Mouse (Mus musculus): ENCODE results near the gene Cabp1. TPM values are rescaled to one million over a fixed set of nuclear protein-coding genes. Genes with fewer than 3 reads are reported as not detected.
A peak's percentile ranks its signal among the peaks of the same experiment; 100 is the strongest.
"Not testable (repeated sequence)": the region's sequence is repeated elsewhere in the genome, so short reads cannot be mapped to it uniquely, and the experiment has no call there.

Gene Cabp1
- polyA plus RNA-seq, 1 experiment from 2014 or later, result 0.34 TPM

DNA sequence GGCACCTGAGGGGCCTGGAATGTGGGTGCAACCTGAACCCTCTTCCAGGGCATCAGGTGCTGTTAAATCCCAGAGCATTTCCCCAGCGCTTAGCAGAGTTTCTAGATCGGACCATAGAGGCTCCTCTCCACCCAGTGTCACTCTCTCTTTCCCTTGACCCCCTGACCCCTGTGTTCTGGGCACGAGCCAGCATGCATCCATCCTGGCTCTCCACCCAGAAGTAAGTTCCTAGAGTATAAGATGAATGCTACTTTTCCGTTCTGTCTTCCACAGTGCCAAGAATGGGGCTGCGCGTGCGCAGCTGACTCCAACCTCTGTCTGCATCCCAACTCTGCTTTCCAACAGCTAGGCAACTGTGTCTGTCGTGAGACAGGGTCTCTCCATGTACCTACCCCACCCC is 24.0 kb downstream of the Cabp1 start:
- H3K27me3 ChIP-seq (replicated peaks), result 0 out of 2 replicates have a peak, but pooled peaks cover 6% of the 10 kb centered on the region
- no peaks in the 10 kb centered on the region for H3K9me3 ChIP-seq (replicated peaks)
- H3K27ac ChIP-seq (ENCODE audit: poor library complexity, severe bottlenecking), result no peak overlapping the region
- WGBS, result 78% methylated on average over 8 of the region's 8 CpGs
- no peaks in the 10 kb centered on the region for H3K36me3 ChIP-seq
- peaks cover 24% of the 10 kb centered on the region for H3K4me1 ChIP-seq (replicated peaks)
- no peak overlapping the region for H3K4me3 ChIP-seq
- ATAC-seq (ENCODE audit: insufficient number of reproducible peaks, low FRiP score), result no peak
- H3K9ac ChIP-seq, result no peak overlapping the region
- no peak overlapping the region for H3K4me2 ChIP-seq

DNA sequence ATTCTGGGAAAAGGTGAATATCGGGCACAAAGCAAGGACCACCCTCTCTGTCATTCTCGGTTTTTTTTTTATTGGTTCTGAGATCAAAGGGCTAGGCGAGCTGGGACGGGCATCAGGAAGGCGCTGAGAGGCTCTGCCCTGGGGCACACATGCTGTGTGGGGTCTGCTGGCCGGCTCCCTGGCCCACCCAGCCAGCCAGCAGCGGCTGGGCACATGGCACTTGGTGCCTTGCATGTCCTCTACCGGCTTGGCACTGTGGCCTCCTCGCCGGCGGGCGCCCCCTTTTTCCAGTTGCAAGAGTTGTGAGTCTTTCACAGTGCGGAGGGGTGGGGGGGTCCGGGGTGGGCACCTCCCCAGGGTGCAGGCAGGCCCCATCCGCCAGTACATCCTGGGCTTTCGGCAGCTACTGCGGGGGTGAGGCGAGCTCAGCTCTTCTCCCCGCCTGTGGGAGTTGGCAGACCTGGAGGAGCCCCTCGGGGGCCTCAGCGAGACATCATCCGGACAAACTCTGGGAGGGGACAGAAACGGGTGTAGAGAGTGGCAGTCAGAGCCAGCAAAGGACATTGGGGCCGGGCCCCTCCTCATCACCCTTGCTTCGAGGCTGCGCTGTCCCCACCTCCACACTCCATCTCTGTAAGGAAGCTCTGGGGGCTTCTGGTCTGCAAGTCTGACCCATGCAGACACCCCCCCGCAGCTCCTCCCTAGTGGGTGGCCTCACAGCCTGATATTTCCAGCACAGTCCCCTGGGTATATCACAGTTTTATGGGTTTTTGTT is 25.4 kb downstream of the Cabp1 start:
- no peak for ATAC-seq (ENCODE audit: insufficient number of reproducible peaks, low FRiP score)

DNA sequence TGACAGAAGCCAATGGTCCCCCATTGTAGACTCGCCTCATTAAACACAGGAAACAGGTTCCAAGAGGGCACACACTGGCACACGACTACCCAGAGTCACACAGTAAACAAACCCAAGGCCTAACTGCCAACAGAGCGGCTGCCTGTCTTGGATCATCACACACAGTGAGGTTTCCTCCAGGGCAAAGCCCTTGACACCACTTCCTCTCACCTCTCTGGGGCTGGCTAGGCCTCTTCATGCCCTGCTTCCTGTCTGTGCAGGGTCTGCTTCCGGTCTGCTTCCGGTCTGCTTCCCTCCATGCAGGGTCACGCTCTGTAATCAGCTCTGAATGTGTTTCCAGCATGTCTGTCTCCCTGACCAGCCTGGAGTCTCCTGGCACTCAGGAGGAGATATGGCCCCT is 26.8 kb downstream of the Cabp1 start:
- Histone ChIP-seq H3K27ac (ENCODE audit: poor library complexity, severe bottlenecking) (0 out of 2 replicates have a peak overlapping the region, but pooled peaks have one; percentile 25), H3K9ac (no peak overlapping the region), H3K4me2 (no peak overlapping the region), H3K4me3 (no peak overlapping the region), H3K27me3 (replicated peaks) (no peaks in the 10 kb centered on the region), H3K9me3 (replicated peaks) (no peaks in the 10 kb centered on the region), H3K4me1 (replicated peaks) (peaks cover 24% of the 10 kb centered on the region), H3K36me3 (no peaks in the 10 kb centered on the region)
- WGBS, result 52% methylated on average over 6 of the region's 6 CpGs
- 0 out of 2 replicates have a peak, but pooled peaks have one; percentile 37 for ATAC-seq (ENCODE audit: insufficient number of reproducible peaks, low FRiP score)

More for the DNA sequence above, 25.4 kb downstream of the Cabp1 start:
- no peak overlapping the region for H3K4me3 ChIP-seq
- peak overlapping the region; percentile 48 for H3K4me2 ChIP-seq
- H3K9me3 ChIP-seq (replicated peaks), result no peaks in the 10 kb centered on the region
- peak overlapping the region; percentile 47 for H3K9ac ChIP-seq
- peaks cover 24% of the 10 kb centered on the region for H3K4me1 ChIP-seq (replicated peaks)
- H3K27me3 ChIP-seq (replicated peaks), result no peaks in the 10 kb centered on the region
- H3K27ac ChIP-seq (ENCODE audit: poor library complexity, severe bottlenecking), result no peak overlapping the region
- H3K36me3 ChIP-seq, result no peaks in the 10 kb centered on the region
- WGBS, result 45% methylated on average over 27 of the region's 27 CpGs

DNA sequence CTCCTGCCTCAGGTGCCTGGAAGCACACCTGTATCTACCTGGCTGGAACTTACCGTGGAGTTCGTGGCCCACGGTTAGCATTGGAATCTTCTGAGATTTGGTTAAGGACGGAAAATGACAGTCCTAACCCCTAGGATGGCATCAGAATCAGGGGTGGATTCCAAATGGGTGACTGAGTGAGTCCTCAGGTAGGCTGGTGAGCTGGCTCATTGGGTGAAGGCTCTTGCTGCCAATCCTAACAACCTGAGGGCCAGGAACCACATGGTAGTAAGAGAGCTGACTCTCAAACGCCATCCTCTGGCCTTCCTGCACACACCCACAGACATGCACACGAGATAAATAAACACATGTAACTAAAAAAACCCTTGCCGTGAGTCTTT is 27.4 kb downstream of the Cabp1 start:
- ATAC-seq (ENCODE audit: insufficient number of reproducible peaks, low FRiP score), result no peak
- Histone ChIP-seq H3K9me3 (replicated peaks) (no peaks in the 10 kb centered on the region), H3K4me2 (no peak overlapping the region), H3K27me3 (replicated peaks) (no peaks in the 10 kb centered on the region), H3K27ac (ENCODE audit: poor library complexity, severe bottlenecking) (0 out of 2 replicates have a peak overlapping the region, but pooled peaks have one; percentile 25), H3K4me3 (no peak overlapping the region), H3K36me3 (no peaks in the 10 kb centered on the region), H3K4me1 (replicated peaks) (peaks cover 24% of the 10 kb centered on the region), H3K9ac (no peak overlapping the region)
- 77% methylated on average over 7 of the region's 7 CpGs for WGBS

DNA sequence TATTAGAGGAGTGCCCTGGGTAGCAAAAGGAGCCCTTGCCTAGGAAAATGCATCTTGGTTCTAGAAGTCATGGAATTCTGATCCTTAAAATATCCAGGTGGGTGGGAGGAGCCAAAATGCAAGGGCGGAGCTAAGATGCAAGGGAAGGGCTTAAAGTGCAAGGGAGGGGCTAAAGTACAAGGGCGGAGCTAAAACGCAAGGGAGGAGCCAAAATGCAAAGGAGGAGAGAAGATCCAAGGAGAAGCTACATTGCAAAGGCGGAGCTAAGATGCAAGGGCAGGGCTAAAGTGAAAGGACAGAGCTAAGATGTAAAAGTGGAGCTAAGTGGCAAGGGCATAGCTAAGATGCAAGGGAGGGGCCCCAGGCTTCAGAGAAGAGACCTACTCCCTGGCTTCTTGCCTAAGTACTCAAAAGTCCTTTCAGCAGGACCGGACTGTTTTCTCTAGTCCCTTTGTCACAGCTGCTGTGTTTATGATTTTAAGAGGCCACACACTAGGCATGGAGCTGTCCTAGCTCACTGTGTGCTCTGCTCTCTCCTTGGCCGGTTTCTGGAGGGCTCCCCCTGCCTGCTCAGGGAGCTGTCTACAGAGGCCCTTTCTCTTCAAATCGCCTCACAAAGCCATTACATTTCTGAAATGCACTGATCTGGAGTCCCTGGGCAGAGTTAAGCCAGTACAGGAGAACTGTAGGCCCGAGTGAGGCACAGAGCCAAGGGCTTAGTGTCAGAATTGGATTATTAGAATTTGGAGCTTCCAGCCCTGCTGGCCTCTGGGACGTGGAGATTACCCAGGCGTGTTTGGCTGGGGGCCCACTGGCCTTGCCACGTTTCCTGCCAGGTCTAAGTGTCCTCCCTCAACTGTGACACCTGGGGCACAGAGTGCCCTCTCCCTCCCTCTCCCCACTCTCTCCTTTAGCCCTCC is 28.0 kb downstream of the Cabp1 start:
- Histone ChIP-seq H3K4me2 (no peak overlapping the region), H3K36me3 (no peaks in the 10 kb centered on the region), H3K4me1 (replicated peaks) (peaks cover 28% of the 10 kb centered on the region), H3K9ac (no peak overlapping the region), H3K27ac (ENCODE audit: poor library complexity, severe bottlenecking) (peak overlapping the region; percentile 25; the same call in 1 of the 2 replicates), H3K4me3 (no peak overlapping the region), H3K9me3 (replicated peaks) (no peaks in the 10 kb centered on the region), H3K27me3 (replicated peaks) (no peaks in the 10 kb centered on the region)
- 50% methylated on average over 11 of the region's 11 CpGs for WGBS
- ATAC-seq (ENCODE audit: insufficient number of reproducible peaks, low FRiP score), result no peak; the same call in 1 of the 2 replicates

DNA sequence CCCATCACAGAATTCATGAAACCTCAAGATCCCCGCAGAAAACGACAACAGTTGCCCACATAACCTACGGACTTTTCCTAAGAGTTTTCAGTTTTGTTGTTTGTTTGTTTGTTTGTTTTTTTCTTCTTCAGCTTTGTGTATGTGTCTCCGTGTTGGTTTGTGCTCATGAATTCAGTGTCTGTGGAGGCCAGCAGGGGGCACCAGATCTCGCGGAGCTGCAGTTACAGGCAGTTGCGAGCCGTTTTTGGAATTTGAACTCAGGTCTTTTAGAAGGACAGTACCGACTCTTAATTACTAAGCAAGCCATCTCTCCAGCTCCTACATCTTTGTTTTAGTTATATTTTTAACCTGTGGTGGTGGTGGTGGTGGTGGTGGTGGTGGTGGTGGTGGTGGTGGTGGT is 28.8 kb downstream of the Cabp1 start:
- H3K27me3 ChIP-seq (replicated peaks), result no peaks in the 10 kb centered on the region
- no peak overlapping the region for H3K4me3 ChIP-seq
- no peak for ATAC-seq (ENCODE audit: insufficient number of reproducible peaks, low FRiP score)
- H3K27ac ChIP-seq (ENCODE audit: poor library complexity, severe bottlenecking), result no peak overlapping the region
- no peaks in the 10 kb centered on the region for H3K9me3 ChIP-seq (replicated peaks)
- H3K4me2 ChIP-seq, result no peak overlapping the region
- no peak overlapping the region for H3K9ac ChIP-seq
- H3K4me1 ChIP-seq (replicated peaks), result peaks cover 30% of the 10 kb centered on the region
- WGBS, result 53% methylated on average over 9 of the region's 9 CpGs
- H3K36me3 ChIP-seq, result no peaks in the 10 kb centered on the region

DNA sequence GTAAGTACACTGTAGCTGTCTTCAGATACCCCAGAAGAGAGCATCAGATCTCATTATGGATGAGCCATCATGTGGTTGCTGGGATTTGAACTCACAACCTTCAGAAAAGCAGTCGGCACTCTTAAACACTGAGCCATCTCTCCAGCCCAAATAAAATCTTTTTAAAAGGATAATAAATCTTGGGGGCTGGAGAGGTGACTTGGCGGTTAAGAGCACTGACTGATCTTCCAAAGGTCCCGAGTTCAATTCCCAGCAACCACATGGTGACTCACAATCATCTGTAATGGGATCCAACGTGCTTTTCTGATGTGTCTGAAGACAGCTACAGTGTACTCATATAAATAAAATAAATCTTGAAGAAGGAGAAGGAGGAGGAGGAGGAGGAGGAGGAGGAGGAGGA is 29.7 kb downstream of the Cabp1 start:
- H3K4me2 ChIP-seq; H3K27ac ChIP-seq (ENCODE audit: poor library complexity, severe bottlenecking); H3K36me3 ChIP-seq; H3K27me3 ChIP-seq (replicated peaks); H3K4me3 ChIP-seq; H3K9ac ChIP-seq; H3K9me3 ChIP-seq (replicated peaks); ATAC-seq (ENCODE audit: insufficient number of reproducible peaks, low FRiP score): not testable (repeated sequence)
- WGBS, result 77% methylated on average over 4 of the region's 4 CpGs
- H3K4me1 ChIP-seq (replicated peaks), result peaks cover 30% of the 10 kb centered on the region

DNA sequence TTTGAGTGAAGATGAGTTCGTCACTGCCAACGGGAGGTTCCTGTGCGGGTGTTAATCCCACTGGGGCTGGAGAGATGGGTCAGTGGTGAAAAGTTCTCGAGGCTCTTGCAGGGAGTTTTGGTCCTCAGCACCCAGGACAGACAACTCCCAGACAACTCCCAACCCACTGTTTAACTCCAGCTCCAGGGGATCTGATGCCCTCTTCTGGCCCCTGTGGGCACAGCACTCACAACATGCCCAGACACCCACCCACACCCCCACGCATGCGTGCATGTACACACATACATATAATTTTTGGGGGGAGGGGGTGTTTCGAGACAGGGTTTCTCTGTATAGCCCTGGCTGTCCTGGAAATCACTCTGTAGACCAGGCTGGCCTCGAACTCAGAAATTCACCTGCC is 30.6 kb downstream of the Cabp1 start:
- WGBS, result 35% methylated on average over 8 of the region's 8 CpGs
- no peak for ATAC-seq (ENCODE audit: insufficient number of reproducible peaks, low FRiP score)
- no peaks in the 10 kb centered on the region for H3K27me3 ChIP-seq (replicated peaks)
- H3K4me3 ChIP-seq, result no peak overlapping the region
- H3K27ac ChIP-seq (ENCODE audit: poor library complexity, severe bottlenecking), result no peak overlapping the region
- peak overlapping the region; percentile 18; the same call in 1 of the 2 replicates for H3K4me2 ChIP-seq
- no peaks in the 10 kb centered on the region for H3K36me3 ChIP-seq
- H3K4me1 ChIP-seq (replicated peaks), result peaks cover 23% of the 10 kb centered on the region
- no peak overlapping the region for H3K9ac ChIP-seq
- H3K9me3 ChIP-seq (replicated peaks), result no peaks in the 10 kb centered on the region

DNA sequence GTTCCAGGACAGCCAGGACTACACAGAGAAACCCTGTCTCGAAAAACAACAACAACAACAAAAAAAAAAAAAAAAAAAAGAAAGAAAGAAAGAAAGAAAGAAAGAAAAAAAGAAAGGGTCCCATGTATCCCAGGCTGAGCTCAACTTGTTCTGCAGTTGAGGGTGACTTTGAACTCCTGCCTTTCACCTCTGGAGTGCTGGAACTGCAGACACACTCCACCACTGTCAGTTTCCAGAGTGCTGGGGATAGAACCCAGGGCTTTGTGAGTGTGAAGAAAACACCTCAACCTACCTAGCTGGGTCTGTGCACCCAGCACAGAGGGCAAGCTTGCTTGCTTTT is 32.3 kb downstream of the Cabp1 start:
- not testable (repeated sequence) for H3K27ac ChIP-seq (ENCODE audit: poor library complexity, severe bottlenecking); H3K27me3 ChIP-seq (replicated peaks); H3K36me3 ChIP-seq; H3K9me3 ChIP-seq (replicated peaks); ATAC-seq (ENCODE audit: insufficient number of reproducible peaks, low FRiP score); H3K4me3 ChIP-seq; H3K9ac ChIP-seq; H3K4me2 ChIP-seq
- 82% methylated on average over 1 of the region's 1 CpGs for WGBS
- peaks cover 18% of the 10 kb centered on the region for H3K4me1 ChIP-seq (replicated peaks)

DNA sequence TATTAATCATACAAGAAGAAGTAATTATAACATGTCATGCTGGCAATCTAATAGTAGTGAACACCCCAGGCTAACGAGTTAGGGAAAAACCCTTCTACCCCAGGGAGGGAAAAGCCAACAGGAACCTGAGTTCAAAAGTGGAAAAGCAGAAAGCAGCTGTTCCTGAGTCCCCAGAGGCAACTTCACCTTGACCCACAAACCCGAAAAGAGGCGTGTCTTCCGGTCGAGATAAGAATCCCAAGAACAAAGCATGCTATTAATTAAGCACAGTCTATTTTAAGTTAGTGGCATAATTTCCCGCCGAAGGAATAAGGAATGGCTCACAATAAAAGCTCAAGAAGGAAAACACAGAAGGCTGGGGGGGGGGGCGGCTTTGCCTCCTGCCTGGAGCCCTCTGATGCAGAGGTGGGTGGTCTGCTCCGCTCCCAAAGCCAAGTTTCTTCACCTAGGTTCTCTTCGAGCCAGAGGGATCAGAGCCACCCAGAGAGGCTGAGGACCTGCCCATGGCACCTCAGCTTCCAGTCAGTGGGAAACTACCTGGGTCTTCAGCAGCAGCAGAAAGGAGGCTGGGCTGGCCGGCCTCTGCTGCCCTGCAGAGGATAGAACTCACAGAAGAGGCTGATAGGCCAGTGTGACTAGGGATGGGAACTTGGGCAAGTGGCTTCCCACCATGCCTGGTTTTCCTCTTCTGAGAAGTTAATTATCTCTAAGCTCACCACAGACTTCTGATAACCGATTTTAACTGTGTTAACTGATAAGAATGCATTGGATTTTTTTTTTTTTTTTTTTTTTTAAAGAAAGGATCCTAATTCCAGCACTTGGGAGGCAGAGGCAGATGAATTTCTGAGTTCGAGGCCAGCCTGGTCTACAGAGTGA is 32.9 kb downstream of the Cabp1 start:
- Histone ChIP-seq H3K9me3 (replicated peaks) (no peaks in the 10 kb centered on the region), H3K36me3 (no peaks in the 10 kb centered on the region), H3K27me3 (replicated peaks) (no peaks in the 10 kb centered on the region), H3K4me1 (replicated peaks) (peaks cover 18% of the 10 kb centered on the region), H3K27ac (ENCODE audit: poor library complexity, severe bottlenecking) (no peak overlapping the region), H3K4me2 (no peak overlapping the region), H3K4me3 (no peak overlapping the region), H3K9ac (no peak overlapping the region)
- WGBS, result 38% methylated on average over 13 of the region's 13 CpGs
- ATAC-seq (ENCODE audit: insufficient number of reproducible peaks, low FRiP score), result no peak

Data from heart, embryonic 12.5 days (tissue).